Mouse (Mus musculus) right cerebral cortex, postnatal 36 days (tissue): ENCODE measurements around the gene Zbtb22.
"Not testable (repeated sequence)": the region's sequence is repeated elsewhere in the genome, so short reads cannot be mapped to it uniquely, and the experiment has no call there.

ENCODE experiments used
- DNase-seq, 2 experiments: peaks; one replicate each; pipeline ENCODE4 v3.0.0; 2022; ENCODE audit warnings: low spot score in 2 of 2, mixed read lengths in 1 of 2

The Zbtb22 gene

DNA sequence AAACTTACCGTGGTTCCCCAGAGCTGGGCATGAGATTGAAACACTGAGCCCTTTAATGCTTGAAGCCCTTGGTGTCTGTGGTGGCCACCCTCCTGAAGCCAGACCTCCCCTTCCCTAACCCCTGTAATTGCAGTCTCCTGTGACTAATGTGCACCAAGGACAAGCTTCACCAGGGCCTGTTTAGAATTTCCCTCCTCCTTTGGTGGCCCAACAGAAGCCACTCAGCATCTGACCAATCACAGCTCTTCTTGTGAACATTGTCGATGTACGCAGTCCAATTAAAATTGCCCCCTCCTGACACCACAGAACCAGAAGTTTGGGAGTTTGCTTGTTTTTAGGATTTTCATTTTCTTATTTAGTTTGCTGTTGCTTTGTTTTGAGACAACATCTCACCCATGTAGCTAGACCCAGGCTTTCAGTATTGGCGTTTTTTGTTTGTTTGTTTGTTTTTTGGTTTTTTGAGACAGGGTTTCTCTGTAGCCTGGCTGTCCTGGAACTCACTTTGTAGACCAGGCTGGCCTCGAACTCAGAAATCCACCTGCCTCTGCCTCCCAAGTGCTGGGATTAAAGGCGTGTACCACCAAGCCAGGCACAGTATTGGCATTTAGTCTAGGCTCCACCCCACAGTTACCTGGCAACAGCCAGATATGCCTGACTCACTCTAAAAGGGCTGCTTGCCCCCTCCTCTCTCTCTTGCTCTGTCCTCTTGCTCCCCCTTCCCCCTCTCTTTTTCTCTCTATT is 11.6 kb upstream of the Zbtb22 start:
- not testable (repeated sequence) for DNase-seq

DNA sequence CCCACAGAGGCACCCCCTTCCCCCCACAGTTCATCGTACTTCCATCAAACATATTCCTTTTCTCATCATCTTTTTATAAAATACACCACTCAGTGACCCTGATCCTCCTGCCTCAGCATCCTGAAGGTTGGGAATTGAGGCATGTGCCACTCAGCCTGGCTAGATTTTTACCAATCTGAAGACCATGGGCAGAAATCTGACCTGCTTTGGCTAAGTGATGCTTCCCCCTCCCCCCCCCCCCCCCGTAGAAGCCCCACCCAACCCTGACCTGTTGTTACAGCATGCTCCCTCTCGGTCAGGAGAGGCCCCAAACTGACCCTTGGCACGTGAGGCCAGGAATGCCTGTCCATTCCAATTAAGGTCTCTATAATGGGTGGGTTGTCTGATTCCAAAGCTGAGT is 10.9 kb upstream of the Zbtb22 start, which contains the start of gene Platr17:
Gene Platr17, plus strand, starts transcription at position 301 of the 400 bp plus-strand sequence.
- not testable (repeated sequence) for DNase-seq

DNA sequence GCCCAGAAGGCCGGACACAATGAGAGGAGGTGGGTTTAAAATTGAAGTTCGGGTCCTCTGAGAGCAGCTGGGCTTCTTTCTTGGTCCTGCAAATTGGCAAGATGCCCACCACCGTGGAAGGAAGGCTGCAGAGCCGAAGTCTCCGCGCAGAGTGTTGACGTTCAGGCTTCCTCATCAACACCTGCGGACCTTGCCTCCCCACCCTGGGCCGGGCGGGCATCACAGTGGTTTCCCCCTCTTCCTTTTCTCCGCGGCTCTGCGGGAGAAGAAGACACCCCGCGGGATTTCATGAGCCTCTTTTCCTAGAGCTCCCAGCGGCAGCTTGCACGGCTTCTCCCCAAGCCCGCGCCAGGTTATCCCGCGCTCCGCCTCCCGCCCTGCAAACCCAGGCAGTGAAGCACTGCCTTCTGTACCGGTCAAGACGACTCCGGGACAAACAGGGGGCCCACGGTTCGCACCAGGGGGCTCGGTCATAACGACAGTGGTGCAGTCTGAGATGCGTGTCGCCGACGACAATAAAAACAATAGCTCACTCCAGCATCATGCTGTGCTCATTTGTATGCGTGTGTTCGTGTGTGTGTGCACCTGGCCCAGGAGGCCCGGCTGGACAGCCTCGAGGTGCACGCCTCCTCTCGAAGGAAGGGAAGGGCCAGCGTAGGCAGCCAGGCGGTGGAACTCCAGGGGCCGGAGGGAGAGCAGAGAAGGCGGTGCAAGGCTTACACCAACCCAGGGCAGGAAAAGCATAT is 7.2 kb upstream of the Zbtb22 start:
- no peak for DNase-seq

DNA sequence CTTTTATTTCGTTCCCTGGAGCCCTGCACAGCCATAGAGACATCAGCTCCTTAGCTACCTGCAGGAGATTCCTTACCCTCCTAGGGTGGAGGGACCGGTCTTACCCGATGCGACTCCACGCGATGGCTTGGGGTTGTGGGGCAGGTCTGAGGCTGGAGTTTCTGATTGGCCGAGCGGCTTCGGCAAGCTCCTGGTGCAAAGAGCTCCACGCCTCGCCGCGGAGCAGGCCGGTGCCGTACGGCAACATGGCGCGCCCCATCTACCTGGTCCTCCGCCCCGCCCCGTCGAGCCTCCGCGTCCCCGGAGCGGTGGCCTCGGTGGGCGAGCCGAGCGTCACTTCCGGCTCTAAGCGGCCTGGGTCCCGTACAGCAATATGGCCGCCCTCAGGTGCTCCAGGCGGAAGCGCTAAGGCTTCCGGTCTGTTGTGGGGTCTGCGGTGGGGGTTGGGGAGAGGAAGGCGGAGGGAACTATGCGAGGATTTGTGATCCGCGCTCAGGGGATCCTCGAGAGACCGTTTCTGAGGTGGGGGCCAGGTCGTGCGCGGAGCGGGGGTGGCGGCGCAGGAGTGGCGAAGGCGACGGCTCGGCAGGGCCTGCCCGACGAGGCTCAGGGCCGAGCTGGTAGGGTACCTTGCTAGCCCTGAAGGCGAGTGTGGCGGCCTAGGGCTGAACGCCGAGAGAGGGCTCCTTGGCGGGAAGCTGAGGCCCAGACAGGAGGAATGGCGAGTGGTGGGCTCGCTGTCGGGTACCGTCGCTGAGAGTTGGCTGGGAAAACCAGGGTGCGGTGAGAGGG is 6.4 kb upstream of the Zbtb22 start, which contains the start of gene Daxx:
Gene Daxx, plus strand, starts transcription at position 338 of the 792 bp plus-strand sequence.
- peak; percentile 98 to 99 for DNase-seq

GRCm38 (mm10) chr17:33909869-33910250 is 5.8 kb upstream of the Zbtb22 start:
- no peak for DNase-seq

- DNase-seq: no peak
Observed at GRCm38 (mm10) chr17:33910346-33911051, 5.2 kb upstream of the Zbtb22 start.

- no peak for DNase-seq
Observed at GRCm38 (mm10) chr17:33911052-33911812, 4.5 kb upstream of the Zbtb22 start.

DNA sequence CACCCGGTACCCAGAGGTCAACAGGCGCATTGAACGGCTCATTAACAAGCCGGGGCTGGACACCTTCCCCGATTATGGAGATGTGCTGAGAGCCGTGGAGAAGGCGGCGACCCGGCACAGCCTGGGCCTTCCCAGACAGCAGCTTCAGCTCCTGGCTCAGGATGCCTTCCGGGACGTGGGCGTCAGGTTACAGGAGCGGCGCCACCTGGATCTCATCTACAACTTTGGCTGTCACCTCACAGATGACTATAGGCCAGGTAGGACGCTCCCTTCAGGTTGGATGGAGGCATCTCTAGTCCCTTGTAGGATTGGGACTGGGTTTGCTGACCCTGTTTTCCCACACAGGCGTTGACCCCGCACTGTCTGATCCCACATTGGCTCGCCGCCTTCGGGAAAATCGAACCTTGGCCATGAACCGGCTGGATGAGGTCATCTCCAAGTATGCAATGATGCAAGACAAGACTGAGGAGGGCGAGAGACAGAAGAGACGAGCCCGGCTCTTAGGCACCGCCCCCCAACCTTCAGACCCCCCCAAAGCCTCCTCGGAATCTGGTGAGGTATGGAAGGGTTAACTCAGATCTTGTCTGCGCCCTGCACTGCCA is 3.8 kb upstream of the Zbtb22 start:
- DNase-seq: no peak

DNA sequence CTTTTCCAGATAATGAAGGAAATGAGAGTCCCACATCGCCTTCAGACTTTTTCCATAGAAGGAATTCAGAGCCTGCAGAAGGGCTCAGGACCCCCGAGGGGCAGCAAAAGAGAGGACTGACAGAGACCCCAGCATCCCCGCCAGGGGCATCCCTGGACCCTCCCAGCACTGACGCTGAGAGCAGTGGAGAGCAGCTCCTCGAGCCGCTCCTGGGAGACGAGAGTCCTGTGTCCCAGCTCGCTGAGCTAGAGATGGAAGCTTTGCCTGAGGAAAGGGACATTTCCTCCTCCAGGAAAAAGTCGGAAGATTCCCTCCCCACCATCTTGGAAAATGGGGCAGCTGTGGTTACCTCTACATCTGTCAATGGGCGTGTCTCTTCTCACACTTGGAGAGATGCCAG is 2.4 kb upstream of the Zbtb22 start:
- no peak for DNase-seq

DNA sequence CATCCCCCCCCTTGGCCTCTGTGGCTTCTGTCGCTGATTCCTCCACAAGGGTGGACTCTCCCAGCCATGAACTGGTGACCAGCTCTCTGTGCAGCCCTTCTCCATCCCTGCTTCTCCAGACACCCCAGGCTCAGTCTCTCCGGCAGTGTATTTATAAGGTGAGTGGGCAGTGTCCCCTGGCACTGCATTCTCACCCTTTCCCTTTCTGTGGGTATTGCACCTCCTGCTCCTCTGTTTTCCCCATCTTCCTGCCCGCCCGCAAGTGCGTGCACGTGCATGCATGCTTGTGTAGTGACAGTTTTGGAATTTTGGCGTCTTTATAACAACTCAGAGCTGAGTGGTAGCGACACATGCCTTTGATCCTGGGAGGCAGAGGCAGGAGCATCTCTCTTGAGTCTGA is 1.8 kb upstream of the Zbtb22 start:
- DNase-seq: no peak

DNA sequence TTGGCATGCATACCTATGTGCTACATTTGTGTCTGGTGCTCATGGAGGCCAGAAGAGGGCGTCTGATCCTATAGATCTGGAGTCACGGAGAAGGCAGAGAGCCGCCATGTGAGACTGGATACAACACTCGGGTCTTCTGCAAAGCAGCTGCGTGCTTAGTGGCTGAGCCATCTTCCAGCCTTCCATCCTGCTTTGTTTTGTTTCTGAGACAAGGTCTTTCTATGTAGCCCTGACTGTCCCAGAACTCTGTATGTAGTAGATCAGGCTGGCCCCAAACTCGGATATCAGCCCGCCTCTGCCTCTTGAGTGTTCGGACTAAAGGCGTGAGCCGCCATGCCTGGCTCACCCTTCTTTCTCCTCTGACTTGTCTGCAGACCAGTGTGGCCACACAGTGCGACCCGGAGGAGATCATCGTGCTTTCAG is 724 bp upstream of the Zbtb22 start:
- DNase-seq: no peak

DNA sequence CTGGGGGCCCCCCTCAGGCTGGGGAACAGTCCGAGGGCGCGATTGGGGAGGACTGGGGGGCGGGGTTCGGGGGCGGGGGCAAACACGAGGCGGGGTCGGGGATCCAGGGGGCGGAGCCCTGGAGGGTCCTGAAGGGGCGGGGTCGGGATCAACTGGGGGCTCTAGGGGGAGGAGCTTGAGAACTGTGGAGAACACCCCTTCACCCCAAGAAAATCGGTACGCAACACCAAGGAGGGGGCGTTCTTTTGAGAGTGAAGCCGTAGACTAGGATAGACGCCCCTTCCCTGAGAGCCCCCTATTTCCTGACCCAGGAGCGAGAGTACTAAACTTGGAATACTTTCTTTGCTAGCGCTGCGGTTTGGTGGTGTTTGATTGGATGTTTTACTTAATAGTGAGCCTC is 590 bp downstream of the Zbtb22 start:
- no peak for DNase-seq

DNA sequence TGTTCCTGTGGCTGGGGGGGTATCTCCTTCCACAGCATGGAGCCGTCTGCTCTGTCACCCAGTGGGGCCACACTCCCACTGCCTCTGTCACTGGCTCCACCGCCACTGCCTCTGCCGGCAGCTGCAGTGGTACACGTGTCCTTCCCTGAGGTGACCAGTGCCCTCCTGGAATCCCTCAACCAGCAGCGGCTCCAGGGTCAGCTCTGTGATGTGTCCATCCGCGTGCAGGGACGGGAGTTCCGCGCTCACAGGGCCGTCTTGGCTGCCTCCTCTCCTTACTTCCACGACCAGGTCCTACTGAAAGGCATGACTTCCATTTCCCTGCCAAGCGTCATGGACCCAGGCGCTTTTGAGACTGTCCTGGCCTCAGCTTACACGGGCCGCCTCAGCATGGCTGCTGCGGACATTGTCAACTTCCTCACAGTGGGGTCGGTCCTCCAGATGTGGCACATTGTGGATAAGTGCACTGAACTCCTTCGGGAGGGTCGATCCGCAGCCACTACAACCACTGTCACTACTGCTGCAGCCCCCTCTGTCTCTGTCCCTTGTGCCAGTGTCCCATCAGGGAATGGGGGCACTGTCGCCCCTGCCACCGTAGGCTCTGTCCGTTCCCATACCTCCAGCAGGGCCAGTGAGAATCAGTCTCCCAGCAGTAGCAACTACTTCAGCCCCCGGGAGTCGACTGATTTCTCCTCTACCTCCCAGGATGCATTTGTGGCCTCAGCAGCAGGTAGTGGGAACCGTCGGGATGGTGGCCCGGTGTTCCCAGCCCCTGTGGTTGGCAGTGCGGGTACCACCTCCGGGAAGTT is 1.3 kb downstream of the Zbtb22 start:
- DNase-seq: no peak

- DNase-seq: no peak
Observed at GRCm38 (mm10) chr17:33917656-33918292, 2.1 kb downstream of the Zbtb22 start.

GRCm38 (mm10) chr17:33918293-33919203 is 2.8 kb downstream of the Zbtb22 start:
- DNase-seq: no peak

DNA sequence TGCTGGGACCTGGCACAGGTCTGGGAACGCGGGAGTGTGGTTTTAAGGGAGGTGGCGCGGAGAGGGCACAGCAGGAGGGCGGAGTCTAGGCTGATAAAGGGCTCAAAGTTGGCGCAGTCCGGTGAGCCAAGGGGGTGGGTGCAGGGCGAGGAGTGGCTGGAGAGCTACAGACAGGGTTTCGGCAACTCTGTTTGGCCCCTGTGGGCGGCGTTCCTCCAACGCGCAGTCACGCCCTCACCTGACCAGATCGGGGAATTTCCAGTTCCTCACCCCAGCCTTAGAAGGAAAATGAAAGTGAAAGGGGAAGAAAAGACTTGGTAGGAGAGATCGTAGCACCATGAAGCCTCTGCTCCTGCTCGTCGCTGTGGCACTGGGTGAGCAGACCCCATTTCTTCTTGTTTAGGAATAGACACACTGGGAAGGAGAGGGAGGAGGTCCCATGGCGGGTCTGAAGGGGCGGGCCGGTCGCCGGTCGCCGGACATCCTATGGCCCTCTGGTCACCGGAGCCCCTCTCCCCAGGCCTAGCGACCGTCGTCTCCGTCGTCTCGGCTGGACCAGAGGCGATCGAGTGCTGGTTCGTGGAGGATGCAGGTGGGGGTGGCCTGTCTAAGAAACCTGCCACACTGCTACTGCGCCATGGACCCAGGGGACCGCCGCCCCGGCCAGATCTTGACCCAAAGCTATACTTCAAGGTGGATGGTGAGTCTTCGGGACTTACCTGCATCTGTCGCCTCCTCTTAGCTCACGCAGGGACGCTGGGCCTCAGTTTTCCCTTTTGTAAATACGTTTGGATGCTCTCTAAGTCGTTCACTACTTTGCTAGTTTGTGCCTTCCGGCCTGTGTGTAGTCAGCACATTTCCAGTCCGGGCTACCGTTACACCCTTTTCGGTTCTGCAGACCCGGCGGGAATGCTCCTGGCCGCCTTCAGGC is 3.9 kb downstream of the Zbtb22 start:
- no peak for DNase-seq
